Mouse (Mus musculus): Measurements from ENCODE around the gene Lpcat4.

The Lpcat4 gene

DNA sequence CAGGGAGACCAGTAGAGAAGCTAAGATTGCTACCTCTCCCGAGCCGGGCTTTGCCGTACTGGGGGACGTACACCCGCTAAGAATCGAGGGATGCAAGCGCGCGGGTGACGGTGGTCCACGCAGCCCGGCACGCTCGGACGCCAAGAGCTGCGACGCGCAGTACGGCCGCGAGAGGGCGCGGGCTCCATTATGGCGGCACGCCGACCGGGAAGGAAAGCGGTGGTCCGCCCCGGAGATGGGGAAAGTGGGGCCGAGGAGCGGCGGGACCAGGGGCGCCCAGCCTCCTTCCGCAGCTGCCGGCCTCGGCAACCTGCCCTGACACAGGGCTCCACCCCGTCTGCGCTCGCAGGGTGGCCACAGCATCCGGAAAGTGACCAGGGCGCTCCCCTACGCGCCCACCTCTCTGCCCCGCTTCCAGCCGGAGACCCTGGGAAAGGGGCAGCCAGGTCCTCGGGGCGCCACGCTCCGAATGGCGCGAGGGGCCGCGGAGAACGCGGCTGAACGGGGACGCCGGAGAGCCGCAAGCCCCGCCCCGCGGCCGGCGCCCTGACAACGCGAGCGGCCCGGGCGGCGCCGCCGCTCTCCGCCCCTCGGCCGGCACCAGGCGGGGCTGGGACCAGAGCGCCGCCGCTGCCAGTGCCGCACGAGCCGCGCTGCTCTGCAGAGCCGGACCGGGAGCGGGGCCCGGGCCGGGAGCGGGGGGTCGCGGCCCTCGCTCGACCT is at the start of gene Lpcat4:
Lpcat4 (plus strand) TSS at position 257 of the 723 bp plus-strand sequence.
- peak; percentile 88 for DNase-seq (ENCODE audit: low spot score)

DNA sequence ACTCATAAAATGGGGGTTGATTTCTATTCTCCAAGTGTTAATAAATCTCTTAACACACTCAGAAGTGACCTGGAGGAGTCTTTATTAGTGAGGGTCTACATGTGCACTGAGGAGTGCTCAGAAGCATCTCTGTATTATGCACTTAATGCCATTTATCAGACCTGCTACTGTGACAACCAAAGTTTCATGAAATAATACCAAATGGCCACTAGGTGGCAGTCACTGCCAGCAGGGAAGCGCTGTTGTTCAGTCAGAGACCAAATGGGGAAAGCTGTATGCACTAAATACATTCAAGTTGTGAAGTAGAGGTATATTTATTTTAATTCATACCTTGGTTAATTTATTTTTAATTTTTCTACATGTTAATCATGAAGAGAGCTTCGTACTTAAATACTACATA is 42.4 kb upstream of the Lpcat4 start:
- peak; percentile 17 for DNase-seq (ENCODE audit: low spot score)

DNA sequence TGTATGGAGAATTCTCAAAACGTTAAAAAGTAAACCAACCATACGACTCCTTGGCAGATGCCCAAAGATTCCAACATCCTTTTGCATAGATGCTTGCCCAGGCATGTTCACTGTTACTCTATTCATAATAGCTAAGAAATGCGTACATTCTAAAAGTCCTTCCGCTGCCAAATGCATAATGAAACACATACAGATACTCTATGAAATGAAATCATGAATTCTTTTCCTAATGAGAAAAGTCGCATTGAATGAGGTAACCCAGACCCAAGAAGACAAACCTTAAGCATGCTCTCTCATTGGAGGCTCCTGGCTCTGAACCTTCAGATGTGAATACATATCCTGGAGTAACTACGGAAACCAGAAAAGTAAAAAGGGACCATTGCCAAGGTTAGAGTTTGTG is 36.2 kb upstream of the Lpcat4 start:
- no peak for DNase-seq (ENCODE audit: low spot score)

DNA sequence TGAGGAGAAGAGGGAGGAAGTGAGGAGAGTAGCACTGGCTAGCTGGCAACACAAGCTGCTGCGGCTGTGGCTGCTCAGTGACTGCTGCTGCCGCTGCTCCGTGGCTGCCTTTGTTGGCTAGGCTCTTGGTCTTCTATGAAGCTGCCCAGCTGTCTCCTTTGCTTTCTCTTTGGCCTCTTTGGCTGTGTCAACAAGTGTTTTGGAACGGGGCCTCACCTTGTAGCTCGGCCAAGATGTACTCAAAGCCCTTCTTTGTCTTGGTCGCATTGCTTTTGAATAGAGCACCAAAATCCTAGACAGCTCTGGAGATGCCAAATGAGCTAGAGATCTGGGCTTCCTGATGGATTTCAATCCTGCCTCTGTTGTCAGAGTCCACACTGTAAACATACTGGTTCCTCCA is 29.1 kb upstream of the Lpcat4 start:
- DNase-seq (ENCODE audit: low spot score): no peak

DNA sequence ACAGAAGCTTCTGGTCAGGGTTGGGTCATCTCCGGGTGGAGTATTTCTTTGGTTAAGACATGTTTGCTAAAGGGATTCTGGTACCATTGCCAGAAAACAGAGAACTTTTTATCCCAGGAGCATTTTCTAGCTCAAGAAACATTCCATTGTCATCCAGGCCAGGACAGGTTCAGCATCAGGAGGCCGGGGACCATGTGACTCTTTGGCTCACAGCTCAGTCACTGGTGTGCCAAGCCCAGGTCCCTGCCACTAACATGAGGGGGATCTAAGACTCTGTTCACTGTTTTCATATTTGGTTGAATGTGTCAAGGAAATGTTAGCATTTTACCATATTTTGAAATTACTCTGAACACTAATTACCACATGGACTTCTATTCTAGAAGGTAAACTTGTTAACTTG is 28.6 kb upstream of the Lpcat4 start:
- DNase-seq (ENCODE audit: low spot score): no peak

DNA sequence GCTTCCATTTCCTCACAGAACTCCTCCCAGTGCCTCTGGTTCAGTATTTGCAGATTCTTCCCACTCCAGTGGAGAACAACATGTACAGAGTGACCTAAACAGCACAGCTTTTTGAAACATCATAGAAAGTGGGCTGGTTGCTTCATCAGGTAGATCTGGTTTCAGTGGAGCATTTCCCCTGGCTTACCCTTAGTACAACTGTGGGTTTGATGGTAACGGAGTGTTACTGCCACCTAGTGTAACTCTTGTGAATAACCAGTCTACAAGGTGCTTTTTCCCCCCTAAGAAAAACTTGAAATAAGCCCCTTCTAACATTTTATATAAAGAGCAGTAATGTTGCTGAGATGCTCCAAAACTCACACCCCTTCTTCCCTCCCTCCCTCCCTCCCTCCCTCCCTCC is 23.3 kb upstream of the Lpcat4 start:
- no peak for DNase-seq (ENCODE audit: low spot score)

DNA sequence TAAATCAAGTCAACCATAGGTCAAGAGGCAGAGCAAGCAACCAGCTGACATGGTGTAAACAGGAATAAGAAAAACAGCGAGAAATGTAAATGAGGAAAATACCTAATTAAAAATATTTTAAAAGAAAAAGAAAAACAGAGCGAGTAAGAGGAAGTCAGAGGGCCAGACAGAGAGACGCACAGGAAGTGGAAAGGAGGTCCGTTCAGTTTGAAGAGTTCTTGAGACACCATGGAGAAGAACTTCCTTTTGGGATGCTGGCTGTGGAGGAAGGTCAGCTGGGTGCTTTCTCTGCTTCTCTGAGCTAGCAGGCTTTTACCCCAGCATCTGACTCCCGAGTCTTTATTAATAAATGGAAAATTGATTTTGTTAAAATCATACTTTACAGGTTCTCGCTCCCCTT is 21.7 kb upstream of the Lpcat4 start:
- no peak for DNase-seq (ENCODE audit: low spot score)

DNA sequence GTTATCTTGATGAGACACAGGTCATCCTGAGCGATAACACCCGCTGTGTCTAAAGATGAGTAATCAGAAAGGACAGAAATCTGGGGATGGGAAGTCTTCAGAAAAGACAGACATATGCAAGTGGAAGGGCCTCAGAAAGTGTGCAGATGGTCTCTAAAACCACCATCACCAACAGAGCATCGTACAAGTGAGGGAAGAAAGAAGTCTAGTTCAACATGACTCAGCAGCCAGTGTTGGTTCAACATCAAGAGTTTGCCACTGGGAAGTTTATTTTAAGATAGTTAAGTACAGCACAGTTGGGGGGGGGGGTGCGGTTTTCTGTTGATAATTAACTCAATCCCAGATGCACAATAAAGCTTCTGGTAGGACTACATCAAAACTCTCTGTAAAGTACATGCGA is 18.4 kb upstream of the Lpcat4 start:
- no peak for DNase-seq (ENCODE audit: low spot score)

DNA sequence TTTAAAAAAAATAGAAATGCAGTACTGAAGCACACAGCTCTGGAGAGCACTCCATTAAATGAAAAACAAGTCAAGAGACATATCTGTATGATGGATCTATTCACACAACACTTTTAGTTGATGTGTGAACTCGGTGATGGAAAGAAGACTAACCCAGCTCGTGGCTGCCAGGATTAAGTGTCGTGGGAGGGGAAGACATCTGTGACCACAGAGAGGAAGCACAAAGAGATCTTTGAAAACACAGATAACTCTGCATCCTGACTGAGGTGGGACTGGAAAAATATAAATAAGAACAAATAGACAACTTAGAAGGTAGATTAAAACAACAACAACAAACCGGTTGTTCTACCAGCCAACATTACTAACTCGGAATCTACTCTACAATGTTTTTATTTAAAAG is 16.7 kb upstream of the Lpcat4 start:
- DNase-seq (ENCODE audit: low spot score): no peak

DNA sequence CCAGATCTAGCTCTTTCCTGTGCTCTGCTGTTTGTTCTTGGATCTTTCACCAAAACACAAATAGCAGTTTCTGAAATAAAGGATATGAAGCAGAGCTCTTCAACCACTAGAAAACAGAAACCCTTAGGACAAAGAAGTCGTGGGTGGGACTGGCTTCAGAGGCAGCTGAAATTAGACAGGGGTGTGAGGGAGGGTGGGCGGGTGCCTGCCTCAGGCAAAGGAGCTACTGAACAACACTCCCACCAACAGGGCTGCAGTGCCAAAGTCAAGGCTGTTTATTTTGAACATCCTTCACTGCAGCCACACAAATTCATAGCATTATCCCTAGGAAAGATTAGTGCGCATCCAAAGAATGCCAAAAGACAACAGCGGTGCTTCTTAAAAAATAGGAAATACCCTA is 14.9 kb upstream of the Lpcat4 start:
- no peak for DNase-seq (ENCODE audit: low spot score)

DNA sequence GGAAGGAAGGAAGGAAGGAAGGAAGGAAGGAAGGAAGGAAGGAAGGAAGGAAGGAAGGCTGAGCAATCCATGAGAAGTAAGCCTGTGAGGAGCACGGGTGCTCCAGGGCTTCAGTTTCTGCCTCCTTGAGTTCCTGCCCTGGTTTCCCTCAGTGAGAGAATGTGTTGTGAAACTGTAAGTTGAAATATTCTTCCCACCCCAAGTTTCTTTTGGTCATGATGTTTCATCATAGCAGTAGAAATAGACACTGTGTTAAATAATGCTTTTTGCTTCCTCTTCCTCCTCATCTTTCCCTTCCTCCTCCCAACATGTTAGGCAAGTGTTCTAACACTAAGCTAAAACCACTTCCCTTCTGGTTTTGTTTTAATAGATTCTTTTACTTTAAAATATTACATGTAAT is 6.6 kb upstream of the Lpcat4 start:
- no peak for DNase-seq (ENCODE audit: low spot score)

DNA sequence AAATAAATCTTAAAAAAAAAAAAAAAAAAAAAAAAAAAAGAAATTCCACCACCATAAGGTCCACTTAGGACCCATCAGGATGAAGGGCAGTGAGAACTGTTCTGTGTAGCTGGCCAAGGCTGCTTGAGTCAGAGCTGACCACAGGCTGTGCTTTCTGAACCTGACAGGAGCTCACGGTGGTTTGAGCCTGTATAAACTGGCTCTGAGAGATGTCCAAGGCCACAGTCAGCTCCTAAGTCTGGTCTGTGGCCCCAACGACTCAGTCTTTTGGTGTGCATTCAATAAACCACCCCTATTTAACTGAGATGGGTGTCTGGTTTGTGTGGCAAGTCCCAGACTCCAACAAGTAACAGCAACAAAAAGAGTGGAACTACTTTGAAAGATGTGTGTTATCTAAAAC is 2.6 kb upstream of the Lpcat4 start:
- no peak for DNase-seq (ENCODE audit: low spot score)

DNA sequence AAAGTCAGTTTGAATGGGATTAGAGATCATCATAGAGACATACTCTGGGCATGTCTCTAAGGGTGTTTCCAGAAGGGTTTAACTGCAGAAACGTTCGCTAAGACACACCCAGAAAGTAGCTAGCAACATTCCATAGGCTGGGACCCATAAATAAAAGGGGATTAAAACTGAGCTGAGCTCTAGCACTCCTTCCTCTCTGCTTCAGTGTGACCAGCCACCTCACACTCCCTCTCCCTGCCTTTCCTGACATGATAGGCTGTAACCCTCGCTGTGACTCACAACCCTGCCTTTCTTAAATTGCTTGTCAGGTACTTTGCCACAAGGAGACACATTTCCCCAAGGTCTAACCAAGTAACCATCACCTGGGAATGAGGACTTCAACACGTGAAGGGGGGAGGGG is 1.3 kb upstream of the Lpcat4 start:
- DNase-seq (ENCODE audit: low spot score): no peak

DNA sequence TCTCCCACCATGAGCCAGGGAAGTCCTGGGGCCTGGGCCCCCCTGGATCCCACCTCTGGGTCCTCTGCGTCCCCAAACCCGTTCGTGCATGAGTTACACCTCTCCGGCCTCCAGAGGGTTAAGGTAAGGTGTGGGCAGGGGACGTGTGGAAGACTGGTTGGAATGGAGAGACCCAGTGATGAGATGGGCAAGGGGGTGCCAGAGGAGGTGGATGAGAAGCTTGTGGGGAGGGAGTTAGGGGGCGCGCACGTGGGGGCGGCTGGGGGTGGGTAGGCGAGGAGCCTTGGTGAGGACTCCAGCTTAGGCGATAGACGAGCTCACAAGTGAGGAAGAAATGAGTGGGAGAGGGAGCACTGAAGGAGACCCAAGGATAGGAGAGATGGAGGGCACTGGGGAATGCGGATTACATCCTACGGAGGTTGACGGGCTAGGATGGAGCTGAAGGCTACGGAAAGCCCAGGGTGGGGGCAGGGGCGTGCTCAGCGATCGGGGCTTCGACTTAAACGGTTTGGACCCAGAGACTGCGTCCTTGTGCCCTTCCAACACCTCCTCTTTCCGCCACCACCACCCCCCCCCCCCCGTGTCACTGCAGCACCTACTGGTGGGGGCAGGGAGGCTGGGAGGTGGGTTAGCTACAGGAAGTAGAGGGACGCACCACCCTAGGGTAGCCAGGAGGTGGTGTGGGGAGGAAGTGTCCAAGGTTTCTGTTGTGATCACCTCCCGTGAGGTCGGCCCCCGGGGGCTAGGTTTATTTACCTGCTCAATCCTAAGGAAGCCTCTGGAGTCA is 860 bp downstream of the Lpcat4 start:
- peak; percentile 23 for DNase-seq (ENCODE audit: low spot score)

DNA sequence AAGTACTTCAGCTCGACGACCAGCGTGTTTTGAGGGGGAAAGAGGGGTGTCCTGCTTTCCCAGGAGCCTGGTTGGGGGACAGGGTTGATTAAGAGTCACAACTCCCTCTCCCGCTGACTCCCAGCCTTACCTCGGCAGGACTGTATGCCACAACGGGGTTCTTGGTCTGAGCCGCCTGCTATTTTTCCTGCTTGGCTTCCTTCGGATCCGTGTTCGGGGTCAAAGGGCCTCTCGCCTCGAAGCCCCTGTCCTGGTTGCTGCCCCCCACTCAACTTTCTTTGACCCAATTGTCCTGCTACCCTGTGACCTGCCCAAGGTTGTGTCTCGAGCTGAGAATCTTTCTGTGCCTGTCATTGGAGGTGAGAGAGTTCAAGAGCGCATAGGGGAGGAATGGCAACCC is 2.5 kb downstream of the Lpcat4 start:
- no peak for DNase-seq (ENCODE audit: low spot score)

DNA sequence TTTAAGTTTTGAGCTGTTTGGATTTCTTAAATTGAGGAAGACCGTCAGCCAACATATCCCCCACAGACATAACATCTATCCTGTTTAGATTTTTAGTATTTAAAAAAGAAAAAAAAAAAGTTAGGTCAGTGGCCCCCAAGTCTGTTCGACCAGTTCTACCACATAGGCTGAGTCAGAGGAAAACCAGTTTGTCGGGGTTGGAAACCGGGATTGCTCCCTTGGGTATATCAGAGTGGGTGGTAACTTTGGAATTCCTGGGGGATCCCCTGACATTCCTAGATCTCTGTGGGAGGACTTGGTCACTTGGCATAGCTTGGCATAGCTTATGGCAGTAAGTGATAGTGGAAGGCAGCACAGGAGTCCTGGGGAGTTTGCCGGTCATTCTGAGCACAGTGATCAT is 6.0 kb downstream of the Lpcat4 start:
- DNase-seq (ENCODE audit: low spot score): peak; percentile 43

DNA sequence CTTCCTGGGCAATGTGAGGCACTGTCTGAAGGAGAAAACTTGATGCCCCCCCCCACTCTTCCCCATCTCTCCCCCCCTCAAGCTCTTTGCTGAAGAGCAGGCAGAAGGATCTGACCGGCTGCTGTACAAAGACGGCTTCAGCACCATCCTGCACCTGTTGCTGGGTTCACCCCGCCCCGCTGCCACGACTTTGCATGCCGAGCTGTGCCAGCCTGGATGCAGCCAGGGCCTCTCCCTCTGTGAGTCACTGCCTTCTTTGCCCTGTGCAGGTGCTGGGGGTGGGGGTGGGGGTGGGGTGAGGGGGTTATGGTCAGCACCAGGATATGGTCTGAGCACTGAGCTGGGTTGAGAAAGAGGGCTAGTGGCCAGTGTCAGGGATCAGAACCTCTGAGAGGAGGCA is 6.9 kb downstream of the Lpcat4 start:
- no peak for DNase-seq (ENCODE audit: low spot score)

DNA sequence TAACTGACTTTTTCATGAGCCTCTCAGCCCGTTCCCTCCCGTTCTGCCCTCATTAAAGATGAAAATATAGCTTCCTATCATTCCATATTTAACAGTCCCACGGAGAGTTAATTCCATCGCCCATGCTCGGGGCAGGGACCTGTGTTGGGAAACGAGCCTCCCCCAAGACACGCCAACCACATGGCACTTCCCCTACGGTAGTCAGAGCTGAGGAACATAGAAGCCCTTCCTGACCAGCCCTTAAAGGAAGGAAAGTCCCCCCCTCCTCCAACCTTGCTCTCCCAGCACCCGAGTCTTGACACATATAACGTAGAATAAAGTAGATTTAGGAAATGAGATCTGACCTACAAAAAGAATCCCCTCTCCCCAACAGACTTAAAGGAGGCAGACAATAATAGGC is 8.1 kb downstream of the Lpcat4 start:
- no peak for DNase-seq (ENCODE audit: low spot score)

DNA sequence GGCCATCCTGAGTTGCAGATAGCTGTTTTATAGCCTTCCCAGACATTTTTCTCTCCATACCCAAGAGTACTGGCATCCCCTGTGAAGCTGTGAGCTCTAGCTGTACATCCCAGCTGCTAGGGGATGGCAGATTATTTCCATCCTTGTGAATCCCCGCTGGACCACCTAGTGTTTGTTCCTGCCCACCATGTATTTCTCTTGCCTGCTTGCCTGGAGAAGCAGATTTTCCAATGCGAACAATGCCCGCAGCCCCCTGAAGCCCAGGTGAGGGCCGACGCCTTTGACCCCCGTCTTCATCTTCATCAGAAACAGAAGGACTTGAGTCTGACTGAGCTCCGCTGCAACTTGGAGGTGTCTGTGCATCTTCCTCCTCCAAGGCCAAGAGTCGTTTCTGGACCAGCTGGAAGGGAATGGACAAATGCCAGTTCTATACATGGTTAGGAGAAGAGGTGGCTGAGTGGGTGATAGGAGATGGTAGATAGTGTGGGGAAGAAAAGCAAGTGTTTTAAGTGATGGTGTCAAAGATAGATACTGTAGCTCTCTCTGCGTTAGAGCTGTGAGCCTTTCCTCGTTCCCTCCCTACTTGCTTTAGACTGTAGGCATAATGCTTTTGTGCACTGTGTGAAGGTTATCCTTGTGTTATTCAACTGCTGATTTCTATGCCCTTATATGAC is 10.6 kb downstream of the Lpcat4 start:
- DNase-seq (ENCODE audit: low spot score): no peak

DNA sequence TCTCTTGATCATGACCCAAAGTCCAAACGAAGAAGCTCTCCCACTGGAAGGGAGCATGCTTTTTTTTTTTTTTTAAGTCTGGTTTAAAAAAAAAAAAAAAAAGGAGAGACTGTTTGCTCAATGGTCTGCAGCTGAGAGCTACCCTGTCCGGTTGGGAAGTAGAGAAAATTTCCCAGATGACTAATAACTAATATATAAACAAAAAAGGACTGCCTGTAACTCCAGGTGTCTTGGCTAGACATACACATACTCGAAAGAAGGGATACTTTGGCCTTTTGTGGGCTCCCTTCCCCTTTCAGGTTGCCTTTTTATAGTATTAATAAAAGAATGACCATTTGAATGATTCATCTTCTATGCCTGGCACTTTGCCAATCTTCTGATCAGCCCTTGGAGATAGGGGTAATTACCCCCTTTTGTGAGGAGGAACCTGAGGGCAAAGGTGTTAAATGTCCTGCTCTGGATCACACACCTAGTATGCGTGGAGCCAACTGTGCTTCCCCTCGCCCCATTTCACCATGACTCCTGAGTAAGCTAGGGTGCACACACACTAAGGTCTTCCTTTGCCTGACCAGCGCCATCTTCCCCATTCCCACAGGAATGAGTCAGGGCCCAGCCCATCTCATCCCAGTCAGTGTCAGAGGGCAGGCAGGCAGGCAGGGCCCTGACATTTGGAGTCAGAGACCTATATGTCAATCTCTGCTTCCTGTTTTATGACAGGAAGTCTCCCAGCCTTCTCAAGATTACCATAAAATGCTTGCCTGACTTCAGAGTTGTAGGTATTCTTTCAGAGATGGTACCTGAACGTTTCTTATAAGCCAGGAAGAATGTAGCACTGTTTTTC is 15.6 kb downstream of the Lpcat4 start:
- DNase-seq (ENCODE audit: low spot score): no peak

DNA sequence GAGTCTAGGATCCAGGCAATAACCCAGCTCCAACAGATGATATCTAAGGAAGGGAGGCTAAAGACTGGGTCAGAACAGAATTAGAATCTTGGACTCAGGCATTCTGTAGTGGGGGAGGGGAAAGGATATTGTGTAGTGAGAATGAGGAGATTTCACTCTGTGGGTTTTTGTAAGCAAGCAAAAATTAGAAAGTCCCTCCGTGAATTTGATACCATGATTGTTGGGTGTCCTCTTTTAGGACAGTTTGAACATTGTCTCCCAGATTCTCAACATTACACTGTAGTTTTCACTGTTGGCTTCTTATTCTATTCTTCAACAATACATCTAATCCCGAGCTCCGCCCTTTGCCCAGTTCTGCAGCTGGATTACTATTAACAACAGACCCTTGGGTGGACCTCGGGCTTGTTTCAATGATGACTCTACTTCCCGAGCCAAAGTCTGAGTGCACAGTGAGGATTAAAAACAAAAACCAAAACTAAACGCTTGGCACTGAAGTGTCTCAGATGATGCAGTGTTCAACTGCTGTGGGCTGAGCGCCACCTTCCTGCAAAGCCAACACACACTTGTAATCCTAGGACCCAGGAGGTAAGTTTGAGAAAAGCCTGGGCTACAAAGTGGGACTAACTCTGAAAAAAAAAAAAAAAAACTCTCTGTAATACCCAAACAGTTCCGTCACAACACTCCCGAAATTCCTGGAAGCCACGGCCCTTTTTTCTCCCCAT is 20.1 kb downstream of the Lpcat4 start, which contains the start of gene Nutm1:
Nutm1 (minus strand) TSS at position 51 of the 722 bp plus-strand sequence.
- no peak for DNase-seq (ENCODE audit: low spot score)

All from urinary bladder, postnatal 25 days (tissue).